Mouse (Mus musculus) kidney, postnatal 10 days (tissue): ENCODE data around the gene Tmem37.
A peak's percentile ranks its signal among the peaks of the same experiment; 100 is the strongest.

Experiments
- DNase-seq: peaks from one replicate; pipeline ENCODE4 v3.0.0; 2021; ENCODE audit warnings: mixed read lengths

Gene Tmem37

DNA sequence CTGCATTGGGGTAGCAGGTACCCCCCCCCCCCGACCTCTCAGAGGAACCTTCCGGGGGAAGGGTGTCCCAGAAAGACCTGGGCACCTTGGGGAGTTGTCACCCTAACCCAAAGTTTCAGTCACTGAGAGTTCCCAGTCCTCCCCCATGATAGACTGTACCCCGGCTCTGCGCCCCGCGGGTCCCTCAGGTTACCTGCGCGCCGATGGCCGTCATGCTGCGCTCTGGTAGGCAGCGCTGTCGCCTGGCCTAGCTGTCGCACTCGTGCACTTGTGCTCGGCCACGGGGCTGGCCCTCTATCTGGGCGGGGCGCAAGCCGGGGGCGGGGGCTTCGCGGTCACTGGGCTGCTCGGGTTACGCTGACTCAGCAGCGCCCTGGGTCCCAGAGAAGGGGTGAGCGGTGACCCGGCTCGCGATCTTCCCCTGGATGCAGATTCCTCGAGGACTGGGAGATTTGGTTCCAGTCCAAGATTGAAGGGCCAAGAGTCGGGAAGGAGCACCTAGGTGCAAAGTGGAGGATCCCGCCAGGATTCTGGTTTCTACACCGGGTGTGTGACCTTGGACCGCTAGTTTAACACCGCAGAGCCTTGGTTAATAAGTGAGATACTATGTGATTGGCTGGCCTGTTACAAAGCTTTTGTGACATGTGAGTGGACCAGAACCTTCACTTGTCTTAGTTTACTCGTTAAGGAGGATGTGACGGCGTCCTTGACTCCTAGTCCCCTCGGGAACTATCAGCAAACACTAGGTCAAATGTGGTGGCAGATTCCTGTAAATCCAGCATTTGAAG, at the start of gene Tmem37:
Tmem37 (minus strand) TSS at position 556 of the 788 bp plus-strand sequence.
- DNase-seq, result peak; percentile 95

DNA sequence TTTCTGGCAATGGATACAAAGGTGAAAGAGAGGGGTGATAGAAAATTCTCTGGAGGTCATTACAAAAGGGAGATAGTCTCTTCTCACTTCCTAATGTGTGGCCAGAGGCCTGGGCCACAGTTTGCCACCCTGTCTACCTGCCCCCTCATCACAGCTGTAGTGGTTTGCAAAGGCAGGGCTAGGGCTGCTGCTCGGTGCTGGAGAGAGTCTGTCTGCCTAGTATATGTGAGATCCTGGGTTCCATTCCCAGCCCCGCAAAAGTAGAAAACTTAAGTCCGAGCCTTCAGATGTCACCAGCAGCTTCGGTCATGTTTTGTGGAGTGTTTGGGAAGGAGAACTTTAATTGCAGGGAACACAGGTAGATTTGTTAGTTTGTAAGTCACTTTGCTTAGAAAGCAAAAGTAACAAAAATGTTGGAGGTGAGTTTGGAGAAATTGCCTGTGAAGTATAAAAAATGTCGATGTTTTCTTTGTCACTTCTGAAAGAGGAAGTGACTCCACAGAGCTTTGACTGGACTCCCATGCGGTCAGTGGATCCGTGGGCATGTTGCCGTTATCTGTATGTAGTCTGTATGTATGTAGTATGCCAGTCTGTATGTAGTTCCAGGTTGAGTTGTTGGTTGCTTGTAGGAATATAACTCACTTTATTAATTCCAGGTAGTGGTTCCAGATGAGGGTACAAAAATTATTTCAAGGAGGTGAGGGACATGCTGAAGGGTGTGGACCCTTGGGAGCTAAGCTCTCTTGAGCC, 48.9 kb upstream of the Tmem37 start:
- no peak for DNase-seq

DNA sequence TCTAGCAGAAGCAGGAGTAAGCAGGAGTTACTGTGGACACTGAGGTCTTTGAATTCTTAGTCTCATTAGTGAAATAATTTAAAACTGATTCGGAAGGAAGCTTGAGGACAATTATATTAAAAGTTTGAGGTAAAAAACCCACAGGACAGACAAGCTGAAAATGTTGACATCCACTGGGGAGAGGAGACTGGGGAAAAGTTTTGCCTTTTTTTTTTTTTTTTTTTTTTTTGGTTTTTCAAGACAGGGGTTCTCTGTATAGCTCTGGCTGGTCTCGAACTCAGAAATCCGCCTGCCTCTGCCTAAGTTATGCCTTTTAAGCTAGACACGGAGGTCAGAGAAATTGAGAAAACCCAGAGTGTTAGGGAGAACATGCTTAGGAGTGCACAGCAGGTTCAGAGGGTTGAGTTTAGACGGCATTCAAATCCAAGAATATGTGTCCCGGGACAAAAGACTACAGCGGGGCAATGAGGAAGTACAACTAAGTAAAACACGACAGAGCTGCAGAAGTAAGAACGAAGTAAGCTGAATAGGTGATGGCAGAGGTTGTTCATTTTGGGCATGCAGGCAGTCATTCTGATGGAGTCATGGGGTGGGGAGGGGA, 48.2 kb upstream of the Tmem37 start:
- DNase-seq, result no peak

DNA sequence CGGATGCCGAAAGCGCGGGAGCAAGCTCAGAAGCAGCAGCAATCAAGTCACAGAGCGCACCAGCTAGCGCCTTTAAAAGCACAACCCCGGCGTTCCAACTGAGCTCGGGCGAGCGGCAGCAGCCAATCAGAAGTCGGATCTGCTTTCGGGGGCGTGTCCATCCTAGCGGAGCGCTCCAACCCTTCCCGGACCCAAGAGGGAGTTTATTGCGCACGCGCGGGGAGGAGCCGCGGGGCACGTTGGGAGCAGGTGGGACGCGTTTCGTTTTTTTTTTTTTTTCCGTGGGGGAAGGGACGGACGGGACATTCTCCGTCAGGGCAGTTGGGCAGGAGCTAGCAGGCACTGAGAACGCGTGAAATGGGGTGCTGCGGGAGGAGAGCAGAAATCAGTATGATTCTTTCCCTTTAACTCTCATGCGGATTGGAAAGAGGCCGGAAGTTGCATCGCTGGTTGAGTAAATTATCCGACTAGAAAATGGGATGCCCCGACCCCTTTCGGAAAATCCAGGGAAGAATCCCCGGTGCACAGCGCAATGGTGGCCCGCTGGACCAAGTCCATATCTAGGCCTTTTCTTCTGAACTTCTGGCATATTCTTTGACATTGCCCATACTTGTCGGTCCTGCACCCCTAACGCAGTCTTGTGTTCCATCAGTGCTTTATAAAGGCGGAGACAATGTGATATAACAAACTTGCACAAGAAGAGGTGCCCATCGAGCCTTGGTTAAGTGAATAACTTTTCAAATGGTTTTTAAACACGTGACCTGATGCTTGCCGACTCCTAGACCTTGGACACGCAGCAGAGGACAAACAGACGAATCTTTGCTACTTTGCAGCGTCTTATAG, 47.3 kb upstream of the Tmem37 start, which contains the start of the genes Dbi and 3110009E18Rik:
Dbi (minus strand) TSS at position 110 of the 843 bp plus-strand sequence.
3110009E18Rik (plus strand) TSS at position 219 of the 843 bp plus-strand sequence.
- DNase-seq, result peak; percentile 99

DNA sequence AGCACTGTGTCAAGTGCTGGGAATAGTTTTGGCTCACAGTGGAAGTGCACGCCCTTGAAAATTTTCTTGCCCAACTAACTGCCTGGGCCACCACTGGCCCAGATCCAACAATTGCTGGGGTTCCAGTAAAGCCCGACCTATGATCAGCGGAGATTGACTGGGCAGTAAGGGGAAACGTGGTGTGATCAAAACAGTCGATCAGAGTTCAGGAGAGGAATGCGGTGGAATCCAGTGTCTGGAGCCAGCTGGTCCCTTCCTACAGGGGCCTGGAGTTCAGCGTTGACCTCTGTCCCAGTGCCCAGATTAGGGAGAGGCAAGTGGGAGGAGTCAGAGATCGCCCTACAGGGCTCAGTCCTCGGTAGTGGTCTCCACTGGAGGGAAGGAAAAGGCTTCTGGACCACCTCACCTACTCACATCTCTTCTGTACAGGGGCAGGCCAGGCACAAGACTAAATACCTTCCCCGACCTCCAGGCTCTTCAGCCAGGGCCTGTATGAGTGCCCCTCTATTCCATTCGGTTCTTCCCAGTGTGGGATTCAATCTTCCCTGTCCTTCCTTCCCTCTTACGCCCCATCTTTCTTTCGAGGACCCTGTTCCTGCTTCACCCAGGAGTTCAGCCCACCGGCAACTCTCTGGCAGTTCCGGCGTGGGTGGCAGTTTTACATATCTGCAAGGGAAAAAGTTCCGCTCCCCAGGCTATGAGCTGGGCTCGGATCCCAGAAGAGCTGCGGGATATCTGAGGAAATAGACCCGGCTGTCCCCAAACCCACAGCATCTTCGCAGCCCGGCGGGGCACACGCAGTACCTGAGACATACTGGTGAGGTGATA, 46.5 kb upstream of the Tmem37 start:
- DNase-seq, result peak; percentile 74

DNA sequence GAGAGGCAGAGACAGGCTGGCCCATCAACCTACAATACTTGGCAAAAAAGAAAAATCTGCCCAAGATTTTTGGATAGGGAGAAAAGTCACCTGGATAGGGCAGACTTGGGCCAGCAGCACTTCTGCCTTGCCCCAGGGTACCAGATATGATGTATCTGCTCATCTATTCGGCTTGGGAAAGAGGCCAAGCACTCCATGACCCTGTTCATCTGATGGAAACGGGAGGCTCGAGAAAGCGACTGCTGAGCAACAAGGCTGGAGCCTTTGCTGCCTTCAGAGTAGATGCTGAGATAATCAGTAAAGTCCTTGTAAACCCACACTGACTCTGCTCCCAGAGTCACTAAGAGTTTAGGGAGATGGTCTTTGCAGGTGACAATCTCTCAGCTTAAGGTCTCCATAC, 45.5 kb upstream of the Tmem37 start:
- DNase-seq, result no peak

DNA sequence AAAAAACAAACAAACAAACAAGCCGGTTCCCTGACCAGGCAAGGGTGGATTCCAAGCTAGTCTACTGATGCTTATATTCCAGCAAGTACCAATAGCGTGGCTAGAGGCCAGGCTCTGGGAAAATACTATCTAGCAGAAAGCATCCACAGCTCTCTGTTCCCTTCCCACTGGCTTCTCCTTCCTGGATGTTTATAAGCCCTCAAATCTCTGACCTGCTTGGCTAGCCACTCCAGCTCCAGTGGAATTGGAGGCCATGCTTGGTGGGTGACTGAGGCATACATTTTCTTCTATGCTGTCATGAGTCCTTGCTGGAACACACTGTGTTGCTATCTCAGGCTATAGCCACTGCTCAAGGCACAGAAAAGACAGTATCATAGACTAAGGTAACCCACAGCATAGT, 45.0 kb upstream of the Tmem37 start:
- no peak for DNase-seq

DNA sequence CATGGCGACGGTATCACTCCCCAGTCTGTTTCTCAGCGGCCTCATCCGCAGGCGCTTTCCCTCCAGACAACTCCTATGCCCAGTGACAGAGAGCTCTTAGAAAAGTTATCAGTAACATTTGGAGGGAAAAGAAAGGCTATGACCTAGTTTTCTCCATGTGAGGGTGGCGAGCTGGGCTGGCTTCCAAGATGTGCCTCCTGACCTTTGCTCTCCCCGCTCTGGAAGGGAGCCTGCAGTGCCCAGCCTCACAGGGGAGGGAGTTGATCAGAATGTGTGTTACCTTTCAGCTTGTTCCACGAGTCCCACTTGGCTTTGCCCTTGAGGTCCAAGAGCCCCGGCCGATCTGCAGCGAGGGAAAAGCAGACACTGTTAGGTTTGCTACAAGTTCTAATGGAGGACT, 42.2 kb upstream of the Tmem37 start:
- peak; percentile 75 for DNase-seq

DNA sequence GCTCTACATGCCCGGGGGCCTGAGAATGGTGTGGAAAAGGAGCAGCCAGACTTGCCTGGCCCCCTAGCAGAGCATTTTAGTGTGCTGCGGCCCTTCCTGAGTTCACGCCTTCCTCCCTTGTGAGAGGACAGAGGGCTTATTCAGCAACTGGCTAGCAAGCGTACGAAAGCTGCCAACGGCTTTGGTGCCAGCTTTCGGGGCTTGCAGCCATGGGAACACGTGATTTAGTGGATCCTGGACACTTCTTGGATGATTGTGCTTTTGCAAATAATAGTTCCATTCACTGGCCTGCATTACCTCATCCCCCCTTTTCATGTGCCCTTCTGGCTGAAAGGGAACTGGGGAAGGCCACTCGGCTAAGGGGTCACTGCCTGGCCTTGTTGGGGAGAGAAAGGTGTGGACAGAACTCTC, 41.8 kb upstream of the Tmem37 start:
- DNase-seq, result peak; percentile 43

DNA sequence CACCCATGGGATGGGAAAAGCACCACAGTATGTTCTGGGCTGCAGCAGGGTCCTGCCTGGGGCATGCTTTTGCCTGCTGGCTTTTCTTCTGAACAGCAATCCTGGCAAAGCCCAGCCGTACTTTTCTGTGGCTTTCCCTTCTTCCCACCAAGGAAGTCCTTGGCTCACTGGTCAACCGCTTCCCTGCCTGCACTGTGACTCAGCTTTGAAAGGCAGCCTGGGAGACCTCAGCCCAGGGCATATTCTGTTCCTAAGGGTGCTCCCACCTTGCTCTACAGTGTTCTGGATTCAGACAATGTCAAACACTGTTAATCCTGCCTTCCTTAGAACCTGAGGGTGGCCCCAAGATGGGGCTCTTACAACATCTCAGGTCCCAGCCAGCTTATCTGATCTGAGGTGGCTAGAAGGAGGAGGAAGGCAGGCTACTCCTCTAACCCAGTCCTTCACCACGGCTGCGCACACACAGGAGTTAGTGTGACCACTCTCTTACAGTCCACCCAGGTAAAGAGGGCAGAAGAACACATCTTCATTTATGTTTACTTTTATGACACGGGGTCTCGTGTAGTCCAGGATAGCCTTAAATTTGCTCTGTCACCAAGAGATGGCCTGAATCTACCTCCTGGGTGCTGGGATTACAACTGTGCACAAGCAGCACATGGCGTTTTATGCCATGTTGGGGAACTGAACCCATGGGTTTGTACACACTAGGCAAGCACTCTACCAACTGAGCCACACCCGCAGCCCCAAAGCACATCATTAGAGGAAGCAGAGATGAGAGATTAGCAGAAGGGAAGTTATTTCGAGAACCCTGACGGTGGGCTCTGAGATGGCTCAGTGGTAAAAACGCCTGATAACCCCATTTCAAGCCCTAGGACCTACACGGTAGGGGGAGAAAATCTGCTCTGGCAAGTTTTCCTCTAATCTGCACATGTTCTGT, 38.6 kb upstream of the Tmem37 start:
- no peak for DNase-seq

DNA sequence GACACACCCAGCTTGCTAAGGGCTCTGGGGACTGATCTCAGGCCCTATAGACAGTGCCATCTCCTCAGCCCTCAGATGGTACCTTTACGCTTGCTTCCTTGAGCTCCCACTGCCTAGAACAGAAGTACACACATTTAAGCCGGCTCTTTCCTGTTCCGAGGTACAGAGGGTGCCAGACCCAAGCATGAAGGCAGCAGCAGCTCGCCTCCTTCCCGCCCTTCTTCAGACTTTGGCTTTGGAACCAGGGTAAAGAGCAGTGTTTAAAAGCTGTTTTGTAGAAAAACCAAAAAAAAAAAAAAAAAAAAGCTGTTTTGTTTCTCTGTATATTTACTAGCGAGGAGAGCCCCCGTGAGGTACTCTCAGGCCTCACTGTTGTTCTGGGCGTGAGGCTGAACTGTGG, 37.9 kb upstream of the Tmem37 start:
- DNase-seq, result no peak

DNA sequence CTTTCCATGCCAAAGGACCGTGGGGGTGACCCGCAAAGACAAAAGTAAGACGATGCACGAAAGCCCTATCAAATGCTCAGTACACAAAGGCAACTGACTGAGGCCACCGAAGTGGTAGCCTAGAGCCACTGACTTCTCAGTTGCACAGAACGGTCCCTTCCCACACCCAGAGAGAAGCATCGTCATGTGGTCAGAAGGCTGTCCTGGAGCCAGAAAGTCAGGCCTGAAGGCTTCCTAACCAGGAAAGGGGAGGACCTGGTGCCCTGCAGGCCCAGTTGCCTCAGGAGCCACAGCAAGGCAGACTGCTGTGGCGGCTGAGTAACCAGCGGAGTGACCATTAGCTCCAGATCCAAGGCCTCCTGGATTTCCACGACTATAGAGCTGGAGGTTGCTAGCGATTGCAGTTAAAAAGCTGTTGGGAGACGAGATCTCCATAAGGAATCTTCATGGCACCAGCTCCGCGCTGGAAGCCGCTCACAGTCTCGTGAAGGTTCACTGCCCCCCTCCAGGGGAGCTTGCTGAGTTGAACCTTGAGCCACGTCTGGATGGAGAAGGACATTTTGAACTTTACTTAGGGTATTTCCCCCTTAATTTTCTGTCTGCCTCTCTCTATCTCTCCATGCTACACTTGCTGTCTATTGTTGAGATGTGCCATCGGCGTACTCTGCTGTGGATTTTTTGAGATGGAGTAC, 36.0 kb upstream of the Tmem37 start:
- peak; percentile 65 for DNase-seq

DNA sequence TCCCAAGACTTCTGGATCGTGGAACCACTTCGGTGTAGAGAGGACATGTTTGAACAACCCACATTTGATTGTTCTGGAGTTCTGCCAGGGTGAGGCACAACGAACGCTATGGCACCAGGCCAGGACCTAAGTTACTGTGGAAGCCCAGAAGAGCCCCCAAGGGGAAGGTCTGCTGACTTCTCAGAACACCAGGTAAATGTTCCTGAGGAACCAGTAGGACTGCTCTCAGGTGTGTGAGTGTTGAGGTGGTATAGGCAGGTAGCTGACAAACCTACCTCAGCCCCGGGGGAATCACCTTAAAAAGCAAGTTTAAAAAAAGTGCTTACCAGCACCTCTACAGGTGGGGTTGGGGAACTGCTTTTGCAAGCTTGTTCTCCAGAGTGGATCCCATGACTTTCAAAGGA, 31.7 kb upstream of the Tmem37 start:
- peak; percentile 65 for DNase-seq

DNA sequence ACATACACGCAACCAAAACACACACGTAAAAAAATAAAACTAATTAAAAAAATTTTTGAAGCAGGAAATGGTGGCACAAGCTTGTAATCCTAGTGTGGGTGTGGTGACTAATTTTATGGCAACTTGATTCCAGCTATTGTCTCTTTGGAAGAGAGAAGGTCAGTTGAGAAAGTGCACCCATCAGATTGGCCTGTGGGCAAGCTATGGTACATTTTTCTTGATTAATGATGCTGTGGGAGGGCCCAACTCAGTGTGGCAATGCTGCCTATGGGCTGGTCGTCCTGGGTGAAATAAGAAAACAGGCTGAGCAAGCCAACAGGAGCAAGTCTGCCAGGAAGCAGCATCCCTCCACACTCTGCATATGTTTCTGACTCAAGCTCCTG, 27.3 kb upstream of the Tmem37 start:
- no peak for DNase-seq

DNA sequence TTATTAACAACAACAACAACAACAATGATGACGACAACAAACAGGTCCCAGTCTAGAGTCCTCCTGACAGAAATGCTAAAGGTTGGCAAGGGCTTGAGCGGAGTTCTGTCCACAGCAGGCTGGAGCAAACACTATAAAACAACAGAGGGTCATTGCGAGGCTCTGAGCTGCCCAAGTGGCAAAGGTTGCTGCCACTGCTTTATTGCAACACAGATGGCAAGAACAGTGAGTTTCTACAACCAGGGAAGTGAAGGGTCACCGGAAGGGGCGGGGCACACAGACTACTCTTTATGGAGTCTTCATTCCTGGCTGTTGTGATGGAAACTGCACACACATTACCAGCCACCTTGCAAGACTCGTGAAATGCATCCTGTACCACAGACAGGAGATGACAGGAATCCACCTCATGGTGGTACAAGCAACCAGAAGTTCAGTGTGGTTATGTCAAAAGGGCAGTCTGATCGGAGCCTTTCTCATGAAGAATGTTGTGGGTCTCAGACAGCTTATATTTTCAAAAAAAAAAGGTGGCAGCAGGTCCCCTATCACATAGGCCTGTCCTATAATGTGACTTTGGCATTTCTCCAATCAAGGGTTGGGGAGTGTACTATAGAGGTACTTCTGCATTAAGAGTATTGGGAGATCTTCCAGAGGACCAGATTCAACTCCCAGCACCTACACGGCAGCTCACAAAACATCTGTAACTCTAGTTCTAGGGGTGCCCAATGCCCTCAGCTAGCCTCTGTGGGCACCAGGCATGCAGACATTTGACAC, 26.8 kb upstream of the Tmem37 start:
- no peak for DNase-seq

DNA sequence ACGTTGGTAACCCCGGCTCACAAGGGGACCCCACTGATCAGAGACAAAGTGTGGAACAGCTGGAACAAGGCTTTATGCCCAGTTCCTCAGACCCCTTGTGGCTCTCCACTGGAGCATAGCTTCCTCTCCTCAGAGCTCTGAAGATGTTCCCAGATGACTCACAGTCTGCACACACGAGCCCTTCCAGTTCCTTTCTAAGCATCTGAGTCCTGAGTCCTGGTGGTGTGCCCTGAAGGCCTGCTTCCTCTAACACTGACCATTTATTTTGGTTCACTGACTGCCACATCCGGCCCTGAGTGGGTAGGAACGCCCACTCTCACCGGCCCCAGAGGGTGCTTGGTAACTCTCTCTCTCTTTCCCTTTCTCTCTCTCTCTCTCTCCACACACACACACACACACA, 25.6 kb upstream of the Tmem37 start:
- peak; percentile 33 for DNase-seq

DNA sequence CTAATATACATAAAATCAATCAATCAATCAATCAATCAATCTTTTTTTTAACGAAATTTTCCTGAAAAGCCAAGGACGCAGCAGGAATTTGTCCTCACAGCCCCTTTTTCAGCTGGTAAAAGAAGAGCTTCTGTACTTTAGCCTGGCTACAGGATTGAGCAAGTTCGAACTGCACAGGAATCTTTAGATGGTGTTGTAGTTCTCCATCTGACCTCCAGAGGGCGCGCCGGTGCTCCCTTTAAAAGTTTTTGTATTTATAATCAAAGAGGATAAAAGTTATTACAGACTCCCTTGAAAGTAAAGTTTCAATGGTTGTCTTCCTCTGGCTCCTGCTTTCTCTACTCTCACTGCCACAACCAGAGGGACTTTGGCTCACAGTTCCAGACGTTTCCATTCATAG, 24.5 kb upstream of the Tmem37 start:
- DNase-seq, result peak; percentile 83

DNA sequence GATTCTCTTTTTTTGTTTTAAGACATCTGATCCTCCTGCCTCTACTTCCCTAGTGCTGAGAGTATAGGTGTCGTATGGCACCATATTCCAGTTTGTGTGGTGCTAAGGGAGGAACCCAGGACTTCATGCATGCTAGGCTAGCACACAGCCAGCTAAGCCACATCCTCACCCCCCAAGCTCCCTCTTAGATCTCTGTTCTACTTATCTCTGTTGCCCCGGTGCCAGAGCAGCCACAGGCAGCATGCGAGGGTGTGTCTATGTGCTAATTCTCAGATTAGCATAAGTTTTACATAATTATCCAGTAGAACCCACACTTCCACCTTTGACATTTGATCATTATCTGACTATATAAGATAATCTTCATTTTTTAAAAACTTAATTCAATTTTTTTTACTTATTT, 21.0 kb upstream of the Tmem37 start:
- no peak for DNase-seq

DNA sequence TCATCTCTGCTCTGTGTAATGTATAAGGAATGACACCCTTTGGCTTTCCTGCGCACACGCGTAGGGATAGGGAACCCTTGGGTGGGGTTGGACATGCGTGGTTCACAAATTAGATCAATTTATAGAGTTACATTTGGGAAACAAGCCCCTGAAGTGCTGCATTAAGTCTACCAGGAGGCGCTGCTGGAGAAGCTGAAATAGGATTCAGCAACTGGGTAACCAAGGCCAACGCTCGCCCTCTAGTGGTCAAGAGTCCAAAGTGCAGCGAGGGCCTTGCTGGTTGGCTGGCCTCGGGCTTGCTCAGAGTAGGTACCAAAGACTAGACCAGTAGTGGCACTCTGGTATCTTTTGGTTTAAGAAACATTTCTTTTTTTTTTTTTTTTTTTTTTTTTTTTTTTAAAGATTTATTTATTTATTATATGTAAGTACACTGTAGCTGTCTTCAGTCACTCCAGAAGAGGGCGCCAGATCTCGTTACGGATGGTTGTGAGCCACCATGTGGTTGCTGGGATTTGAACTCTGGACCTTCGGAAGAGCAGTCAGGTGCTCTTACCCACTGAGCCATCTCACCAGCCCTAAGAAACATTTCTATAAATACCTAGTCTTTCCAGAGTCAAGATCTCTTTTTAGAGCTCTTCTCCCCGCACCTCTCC, 19.7 kb upstream of the Tmem37 start:
- DNase-seq, result peak; percentile 95
